Mouse (Mus musculus): Measurements from ENCODE around the gene Arhgap27. TPM values are rescaled to one million over a fixed set of nuclear protein-coding genes. Genes with fewer than 3 reads are reported as not detected.

The Arhgap27 gene
- polyA plus RNA-seq, 1 experiment: 2.0 TPM

- Histone ChIP-seq H3K27ac (ENCODE audit: insufficient read depth, low read length) (no peak overlapping the region), H3K4me3 (ENCODE audit: insufficient read depth, low read length) (no peak overlapping the region), H3K4me1 (ENCODE audit: control insufficient read depth, insufficient read depth, low read length) (peaks cover 16% of the 10 kb centered on the region)
- TF ChIP-seq CTCF (IDR thresholded peaks at IDR 0.05; ENCODE audit: borderline replicate concordance, insufficient read depth, low read length): no peak
- no peak for TF ChIP-seq POLR2A (IDR thresholded peaks at IDR 0.05; ENCODE audit: low read depth, low read length)
Measured at GRCm38 (mm10) chr11:103386827-103387226, 23.3 kb upstream of the Arhgap27 start.

GRCm38 (mm10) chr11:103381956-103382613 lies 18.6 kb upstream of the Arhgap27 start:
- Histone ChIP-seq H3K4me3 (ENCODE audit: insufficient read depth, low read length) (no peak overlapping the region), H3K27ac (ENCODE audit: insufficient read depth, low read length) (peak overlapping the region; percentile 88), H3K4me1 (ENCODE audit: control insufficient read depth, insufficient read depth, low read length) (peaks cover 14% of the 10 kb centered on the region)
- no peak for TF ChIP-seq CTCF (IDR thresholded peaks at IDR 0.05; ENCODE audit: borderline replicate concordance, insufficient read depth, low read length)
- peak; percentile 37; the same call in 1 of the 2 replicates for TF ChIP-seq POLR2A (IDR thresholded peaks at IDR 0.05; ENCODE audit: low read depth, low read length)

- Histone ChIP-seq H3K4me3 (ENCODE audit: insufficient read depth, low read length) (no peak overlapping the region), H3K27ac (ENCODE audit: insufficient read depth, low read length) (peak overlapping the region; percentile 88), H3K4me1 (ENCODE audit: control insufficient read depth, insufficient read depth, low read length) (peaks cover 14% of the 10 kb centered on the region)
- no peak for TF ChIP-seq POLR2A (IDR thresholded peaks at IDR 0.05; ENCODE audit: low read depth, low read length)
- no peak for TF ChIP-seq CTCF (IDR thresholded peaks at IDR 0.05; ENCODE audit: borderline replicate concordance, insufficient read depth, low read length)
Measured at GRCm38 (mm10) chr11:103381505-103381904, 18.0 kb upstream of the Arhgap27 start.

GRCm38 (mm10) chr11:103380460-103380859 lies 17.0 kb upstream of the Arhgap27 start:
- no peak for TF ChIP-seq POLR2A (IDR thresholded peaks at IDR 0.05; ENCODE audit: low read depth, low read length)
- TF ChIP-seq CTCF (IDR thresholded peaks at IDR 0.05; ENCODE audit: borderline replicate concordance, insufficient read depth, low read length): no peak
- H3K4me1 ChIP-seq (ENCODE audit: control insufficient read depth, insufficient read depth, low read length): peaks cover 14% of the 10 kb centered on the region
- no peak overlapping the region for H3K27ac ChIP-seq (ENCODE audit: insufficient read depth, low read length)
- H3K4me3 ChIP-seq (ENCODE audit: insufficient read depth, low read length): no peak overlapping the region

- TF ChIP-seq CTCF (IDR thresholded peaks at IDR 0.05; ENCODE audit: borderline replicate concordance, insufficient read depth, low read length) (no peak), POLR2A (IDR thresholded peaks at IDR 0.05; ENCODE audit: low read depth, low read length) (no peak)
- no peak overlapping the region for H3K4me3 ChIP-seq (ENCODE audit: insufficient read depth, low read length)
- H3K4me1 ChIP-seq (ENCODE audit: control insufficient read depth, insufficient read depth, low read length): peaks cover 10% of the 10 kb centered on the region
- H3K27ac ChIP-seq (ENCODE audit: insufficient read depth, low read length): no peak overlapping the region
Measured at GRCm38 (mm10) chr11:103378341-103378740, 14.8 kb upstream of the Arhgap27 start.

GRCm38 (mm10) chr11:103375772-103376171 lies 12.3 kb upstream of the Arhgap27 start:
- no peak for TF ChIP-seq CTCF (IDR thresholded peaks at IDR 0.05; ENCODE audit: borderline replicate concordance, insufficient read depth, low read length)
- TF ChIP-seq POLR2A (IDR thresholded peaks at IDR 0.05; ENCODE audit: low read depth, low read length): no peak
- no peak overlapping the region for H3K27ac ChIP-seq (ENCODE audit: insufficient read depth, low read length)

GRCm38 (mm10) chr11:103375258-103375657 lies 11.8 kb upstream of the Arhgap27 start:
- H3K27ac ChIP-seq (ENCODE audit: insufficient read depth, low read length): no peak overlapping the region
- no peaks in the 10 kb centered on the region for H3K4me1 ChIP-seq (ENCODE audit: control insufficient read depth, insufficient read depth, low read length)
- no peak overlapping the region for H3K4me3 ChIP-seq (ENCODE audit: insufficient read depth, low read length)
- TF ChIP-seq POLR2A (IDR thresholded peaks at IDR 0.05; ENCODE audit: low read depth, low read length): no peak
- TF ChIP-seq CTCF (IDR thresholded peaks at IDR 0.05; ENCODE audit: borderline replicate concordance, insufficient read depth, low read length): no peak

More at GRCm38 (mm10) chr11:103375772-103376171, 12.3 kb upstream of the Arhgap27 start:
- H3K4me1 ChIP-seq (ENCODE audit: control insufficient read depth, insufficient read depth, low read length): no peaks in the 10 kb centered on the region
- no peak overlapping the region for H3K4me3 ChIP-seq (ENCODE audit: insufficient read depth, low read length)

- no peaks in the 10 kb centered on the region for H3K4me1 ChIP-seq (ENCODE audit: control insufficient read depth, insufficient read depth, low read length)
- no peak for TF ChIP-seq CTCF (IDR thresholded peaks at IDR 0.05; ENCODE audit: borderline replicate concordance, insufficient read depth, low read length)
- no peak for TF ChIP-seq POLR2A (IDR thresholded peaks at IDR 0.05; ENCODE audit: low read depth, low read length)
- no peak overlapping the region for H3K27ac ChIP-seq (ENCODE audit: insufficient read depth, low read length)
- H3K4me3 ChIP-seq (ENCODE audit: insufficient read depth, low read length): no peak overlapping the region
Measured at GRCm38 (mm10) chr11:103373922-103374321, 10.4 kb upstream of the Arhgap27 start.

- TF ChIP-seq POLR2A (IDR thresholded peaks at IDR 0.05; ENCODE audit: low read depth, low read length): no peak
- no peak for TF ChIP-seq CTCF (IDR thresholded peaks at IDR 0.05; ENCODE audit: borderline replicate concordance, insufficient read depth, low read length)
- no peak overlapping the region for H3K27ac ChIP-seq (ENCODE audit: insufficient read depth, low read length)
- H3K4me1 ChIP-seq (ENCODE audit: control insufficient read depth, insufficient read depth, low read length): no peaks in the 10 kb centered on the region
- H3K4me3 ChIP-seq (ENCODE audit: insufficient read depth, low read length): no peak overlapping the region
Measured at GRCm38 (mm10) chr11:103372561-103372960, 9.1 kb upstream of the Arhgap27 start.

GRCm38 (mm10) chr11:103372068-103372467 lies 8.6 kb upstream of the Arhgap27 start:
- TF ChIP-seq POLR2A (IDR thresholded peaks at IDR 0.05; ENCODE audit: low read depth, low read length): no peak
- TF ChIP-seq CTCF (IDR thresholded peaks at IDR 0.05; ENCODE audit: borderline replicate concordance, insufficient read depth, low read length): no peak
- no peak overlapping the region for H3K4me3 ChIP-seq (ENCODE audit: insufficient read depth, low read length)
- H3K4me1 ChIP-seq (ENCODE audit: control insufficient read depth, insufficient read depth, low read length): no peaks in the 10 kb centered on the region
- no peak overlapping the region for H3K27ac ChIP-seq (ENCODE audit: insufficient read depth, low read length)

Measured in embryonic fibroblast, embryonic 13.5 days (primary cell).